Mouse (Mus musculus): ENCODE measurements around the gene Ksr2.
"Not testable (repeated sequence)": the region's sequence is repeated elsewhere in the genome, so short reads cannot be mapped to it uniquely, and the experiment has no call there.

Gene Ksr2

DNA sequence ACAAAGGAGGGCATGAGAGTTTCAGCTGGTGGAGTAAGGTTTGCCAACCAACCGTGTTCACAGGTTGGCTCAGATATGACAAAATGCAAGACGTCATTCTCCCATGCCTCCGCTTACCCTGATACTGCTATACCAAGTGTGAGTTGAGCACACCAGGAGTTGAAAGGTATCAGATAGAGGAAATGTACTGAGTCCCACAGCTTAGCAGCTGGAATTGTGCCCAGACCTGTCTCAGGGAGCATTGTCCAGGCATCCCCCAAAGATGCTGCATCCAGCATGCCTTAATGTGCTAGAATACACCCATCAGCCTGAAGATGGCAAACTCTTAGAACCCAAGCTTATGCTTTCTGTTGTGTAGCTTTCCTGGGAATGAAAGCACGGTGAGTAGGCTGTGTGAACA, 206.5 kb downstream of the Ksr2 start:
- no peak for DNase-seq (ENCODE audit: low read depth)

DNA sequence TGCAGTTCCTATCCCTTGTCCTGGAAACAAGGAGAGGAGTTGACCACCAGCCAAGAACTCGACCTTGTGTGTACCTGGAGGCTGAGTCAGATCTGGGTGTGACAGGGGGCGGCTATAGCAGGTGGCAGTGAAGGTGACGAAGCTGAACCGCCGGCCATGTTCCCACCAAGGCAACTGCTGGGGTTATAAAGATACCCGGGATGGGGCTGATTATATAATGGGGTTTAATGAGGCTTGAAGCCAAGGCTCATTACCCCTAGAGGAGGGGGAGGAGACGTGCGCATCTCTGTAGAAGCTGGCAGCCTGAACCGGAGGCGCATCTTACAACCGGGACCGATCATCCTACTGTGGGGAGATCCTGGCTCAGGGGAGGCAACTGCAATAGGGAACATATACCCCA, 208.4 kb downstream of the Ksr2 start:
- no peak for DNase-seq (ENCODE audit: low read depth)

DNA sequence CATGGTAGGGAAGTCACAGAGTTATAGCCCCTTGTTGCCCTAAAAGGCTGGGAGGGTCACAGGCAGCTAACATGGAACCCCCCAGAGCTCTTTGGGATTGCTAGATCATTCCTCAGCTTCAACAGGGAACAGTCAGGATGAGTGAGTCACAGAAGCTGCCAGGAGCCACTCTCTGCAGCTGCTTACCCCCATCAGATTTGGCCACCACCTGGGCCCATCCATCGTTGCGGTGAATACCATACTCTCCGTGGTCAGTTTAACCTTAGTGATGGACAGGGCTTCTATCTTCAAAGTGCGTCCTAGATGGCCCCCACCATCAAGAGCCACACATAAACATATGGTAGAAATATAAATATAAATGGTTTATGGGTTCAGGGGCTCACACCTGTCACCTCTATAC, 209.4 kb downstream of the Ksr2 start:
- not testable (repeated sequence) for DNase-seq (ENCODE audit: low read depth)

DNA sequence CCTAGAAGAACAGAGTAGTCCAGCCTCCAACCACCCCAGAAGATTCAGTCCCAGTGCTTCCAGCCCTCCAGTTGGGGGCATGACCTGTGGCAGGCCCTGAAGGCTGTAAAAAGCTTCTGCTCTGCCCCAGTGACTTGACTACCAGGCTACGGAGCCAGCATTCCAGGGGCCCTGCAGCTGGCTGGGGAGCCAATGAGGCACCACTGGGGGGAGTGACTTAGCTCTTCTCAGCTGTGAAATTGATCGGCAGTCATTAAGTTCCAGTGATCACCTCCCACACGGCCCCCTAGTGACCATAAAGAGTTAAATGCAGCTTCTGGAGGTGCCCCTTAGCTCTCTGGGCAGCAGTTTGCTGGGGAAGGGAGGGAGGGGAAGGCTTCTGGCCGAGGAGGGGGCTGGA, 213.1 kb downstream of the Ksr2 start:
- DNase-seq (ENCODE audit: low read depth), result no peak

DNA sequence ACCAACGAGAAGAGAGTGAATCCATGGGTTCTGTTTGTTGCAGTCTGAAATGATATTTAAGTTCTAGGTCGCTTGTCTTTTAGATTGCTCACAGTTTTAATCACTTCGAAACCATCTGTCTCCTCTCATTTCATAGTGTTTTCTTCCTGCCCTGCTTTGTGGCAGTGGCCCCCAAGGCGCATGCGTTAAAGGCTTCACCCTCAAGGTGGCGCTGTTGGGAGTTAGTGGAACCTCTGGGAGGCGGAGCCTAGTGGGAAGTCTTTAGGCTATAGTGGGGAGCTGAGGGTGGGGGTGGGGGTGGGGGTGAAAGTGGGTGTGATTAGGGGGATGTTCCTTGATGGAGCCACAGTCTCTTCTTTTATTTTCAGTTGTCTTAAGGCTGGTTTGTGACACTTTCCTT, 214.6 kb downstream of the Ksr2 start:
- peak; percentile 3 for DNase-seq (ENCODE audit: low read depth)

DNA sequence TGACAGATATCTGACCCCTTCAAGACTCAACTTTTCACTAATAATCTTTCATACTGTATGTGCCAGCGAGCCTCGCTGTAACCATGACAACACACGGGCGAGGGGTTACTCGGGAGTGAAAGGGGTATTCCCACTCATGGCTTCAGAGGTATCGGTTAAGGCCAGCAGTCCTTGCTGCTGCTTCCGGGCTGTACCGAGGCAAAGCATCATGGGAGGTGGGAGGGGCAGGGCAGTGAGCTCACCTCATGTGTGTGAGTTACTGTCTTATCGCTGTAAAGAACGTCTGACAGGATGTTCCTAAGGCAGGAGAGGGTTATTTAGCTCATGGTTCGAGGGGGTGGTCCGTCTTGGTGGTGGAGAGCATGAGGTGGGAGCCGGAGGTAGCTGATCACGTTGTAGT, 215.8 kb downstream of the Ksr2 start:
- no peak for DNase-seq (ENCODE audit: low read depth)

DNA sequence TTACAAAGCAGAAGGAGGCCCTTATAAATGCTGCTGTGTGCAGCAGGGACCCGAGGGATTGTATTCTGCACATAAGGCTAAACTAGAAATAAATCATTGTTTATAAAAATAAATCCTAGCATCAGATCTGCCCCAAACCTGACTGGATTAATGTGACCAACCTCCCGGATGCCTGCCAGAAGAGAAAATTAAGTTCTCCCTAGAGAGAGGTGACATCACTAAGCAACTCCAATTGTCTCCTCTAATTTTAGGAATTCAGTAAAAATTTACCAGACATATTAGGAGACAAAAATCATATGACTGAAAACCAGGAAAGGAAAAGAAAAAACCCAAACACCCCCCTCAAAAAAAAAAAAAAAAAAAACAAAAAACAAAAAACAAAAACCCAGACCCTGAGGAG, 221.4 kb downstream of the Ksr2 start:
- DNase-seq (ENCODE audit: low read depth), result no peak

DNA sequence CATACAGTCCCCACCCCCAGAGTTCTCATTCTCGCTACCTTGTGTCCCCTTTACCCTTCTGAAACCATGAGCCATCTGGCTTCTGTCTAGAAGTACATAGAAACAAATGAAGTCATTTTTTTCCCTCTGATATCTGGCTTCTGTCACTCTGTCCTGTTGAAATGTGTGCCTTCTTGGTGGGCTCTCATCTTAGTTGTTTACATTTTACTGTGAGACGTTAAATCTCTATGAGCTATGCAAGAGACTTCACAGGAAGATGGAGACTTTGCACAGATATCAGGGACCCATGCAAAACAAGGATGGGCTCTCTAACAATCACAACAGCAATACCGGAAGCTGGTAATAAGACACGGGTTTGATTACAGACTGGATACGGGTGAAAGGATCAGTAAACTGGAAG, 222.0 kb downstream of the Ksr2 start:
- DNase-seq (ENCODE audit: low read depth), result no peak

DNA sequence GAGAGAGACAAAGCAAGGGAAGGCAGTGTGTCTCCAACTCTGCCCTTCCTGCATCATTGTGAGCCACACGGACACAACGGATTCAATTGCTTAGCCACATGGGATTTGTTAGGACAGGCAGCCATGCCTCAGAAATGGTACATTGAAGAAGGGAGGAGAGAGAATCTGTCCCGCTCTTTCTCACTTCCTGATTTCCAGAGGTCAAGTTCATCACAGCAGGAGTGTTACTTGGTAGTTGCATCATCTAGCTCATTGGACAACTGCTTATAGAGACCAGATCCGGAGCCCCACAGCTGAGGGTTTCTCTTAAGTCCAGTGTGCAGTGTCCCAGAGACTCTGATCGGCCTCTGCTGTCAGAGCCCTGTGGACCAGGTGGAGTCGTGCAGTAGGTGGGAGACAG, 227.8 kb downstream of the Ksr2 start:
- no peak for DNase-seq (ENCODE audit: low read depth)

DNA sequence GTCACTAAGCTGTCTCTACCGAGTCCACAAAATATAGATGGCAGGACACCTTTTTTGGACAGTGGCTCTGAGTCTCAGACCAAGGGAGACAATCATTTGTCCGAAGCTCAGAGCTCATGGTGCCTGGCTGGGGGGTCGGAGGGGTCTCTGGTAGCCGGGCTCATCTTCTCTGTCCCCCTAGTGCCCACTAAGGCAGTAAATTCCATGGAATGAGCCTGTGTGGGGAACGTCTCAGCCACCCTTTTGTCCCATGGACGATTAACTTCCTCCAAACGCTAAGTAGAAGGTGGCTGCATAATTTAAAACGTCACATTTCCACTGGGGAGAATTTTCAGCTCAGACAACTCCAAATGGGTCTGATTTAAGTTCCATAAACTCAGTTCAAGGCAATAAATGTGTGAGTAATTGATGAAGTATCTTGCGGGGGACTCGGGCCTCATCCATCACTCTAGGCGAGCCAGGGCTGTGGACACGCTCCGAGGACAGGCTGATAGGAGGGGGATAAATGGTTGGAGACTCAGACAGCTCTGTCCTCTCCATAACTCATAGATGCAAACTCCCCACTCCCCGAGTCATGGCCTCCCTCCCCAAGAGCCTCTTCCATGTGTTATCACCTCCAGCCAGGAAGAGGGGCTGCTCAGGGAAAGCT, 237.6 kb downstream of the Ksr2 start:
- no peak for DNase-seq (ENCODE audit: low read depth)

DNA sequence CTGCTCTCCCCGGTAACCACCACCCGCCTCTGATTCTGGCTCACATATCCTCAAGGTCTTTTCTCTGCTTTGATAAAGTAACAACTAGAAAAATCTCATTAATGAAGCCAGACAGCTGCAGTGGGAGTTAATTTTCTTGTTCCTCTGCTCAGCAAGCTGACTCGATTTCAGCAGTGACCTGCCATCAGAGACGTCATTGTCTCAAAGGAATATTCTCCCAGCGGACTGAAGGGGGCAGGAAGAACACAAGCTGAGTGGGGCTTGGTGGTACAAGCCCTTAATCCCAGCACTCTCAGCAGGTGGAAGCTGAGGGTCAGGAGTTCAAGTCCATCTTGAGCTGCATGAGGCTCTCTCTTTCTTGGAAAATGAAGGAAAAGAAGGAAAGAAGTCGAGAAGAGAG, 244.8 kb downstream of the Ksr2 start:
- DNase-seq (ENCODE audit: low read depth), result no peak

DNA sequence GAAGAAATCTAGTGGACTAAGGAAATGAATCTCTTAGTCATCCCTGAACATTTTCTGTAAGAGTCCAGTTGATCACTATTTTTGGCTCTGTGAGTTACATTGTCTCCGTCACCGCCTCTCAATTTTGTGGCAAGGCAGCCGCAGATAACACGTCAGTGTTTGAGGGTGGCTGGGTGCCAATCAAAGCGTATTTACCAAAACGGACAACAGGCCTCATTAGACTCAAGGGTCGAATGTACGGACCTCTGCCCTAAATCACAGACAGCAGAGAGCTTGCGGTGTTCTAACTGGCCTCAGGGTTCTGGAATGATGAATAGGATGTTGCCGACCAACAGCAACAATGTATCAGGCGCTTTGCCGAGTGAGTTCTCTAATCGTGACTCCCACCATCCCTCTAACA, 245.8 kb downstream of the Ksr2 start:
- DNase-seq (ENCODE audit: low read depth), result no peak

DNA sequence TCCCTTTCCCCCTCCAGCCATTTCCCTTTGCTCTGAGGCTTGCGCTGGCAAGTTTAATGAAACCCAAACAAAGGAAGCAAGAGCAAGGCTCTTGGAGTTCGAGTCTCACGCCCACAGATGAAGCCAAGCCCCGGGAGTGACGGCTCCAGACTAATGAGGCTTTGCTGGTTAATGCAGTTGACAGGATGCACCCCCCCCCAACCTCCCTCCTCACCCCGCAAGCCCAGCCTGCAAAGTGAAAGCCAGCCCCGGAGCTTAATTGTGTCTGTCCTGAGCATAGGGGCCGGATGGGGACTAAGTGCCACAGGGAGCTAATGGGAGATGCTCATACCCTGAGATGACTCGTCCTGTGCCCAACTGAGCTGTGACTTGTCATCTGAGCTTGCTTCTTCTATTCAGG, 251.4 kb downstream of the Ksr2 start:
- DNase-seq (ENCODE audit: low read depth), result no peak

DNA sequence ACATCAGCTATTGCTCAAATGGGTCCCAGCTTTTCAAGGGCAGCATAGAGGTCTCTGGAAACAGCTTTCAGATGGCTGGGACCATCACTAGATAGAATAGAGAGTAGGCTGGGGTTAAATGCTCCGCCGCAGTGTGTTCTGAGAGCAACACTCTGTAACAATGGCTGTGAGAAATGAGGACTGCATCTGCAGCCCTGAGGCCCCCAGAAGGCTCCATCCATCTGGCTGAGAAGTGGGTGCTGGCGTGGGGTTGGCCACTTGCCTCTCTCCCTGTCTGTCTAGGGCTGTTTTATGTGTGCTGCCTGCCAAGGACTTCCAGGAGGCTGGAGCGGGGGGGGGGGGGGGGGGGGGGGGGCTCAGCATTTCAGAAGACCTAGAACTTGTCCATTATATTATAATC, 253.5 kb downstream of the Ksr2 start:
- DNase-seq (ENCODE audit: low read depth), result no peak

DNA sequence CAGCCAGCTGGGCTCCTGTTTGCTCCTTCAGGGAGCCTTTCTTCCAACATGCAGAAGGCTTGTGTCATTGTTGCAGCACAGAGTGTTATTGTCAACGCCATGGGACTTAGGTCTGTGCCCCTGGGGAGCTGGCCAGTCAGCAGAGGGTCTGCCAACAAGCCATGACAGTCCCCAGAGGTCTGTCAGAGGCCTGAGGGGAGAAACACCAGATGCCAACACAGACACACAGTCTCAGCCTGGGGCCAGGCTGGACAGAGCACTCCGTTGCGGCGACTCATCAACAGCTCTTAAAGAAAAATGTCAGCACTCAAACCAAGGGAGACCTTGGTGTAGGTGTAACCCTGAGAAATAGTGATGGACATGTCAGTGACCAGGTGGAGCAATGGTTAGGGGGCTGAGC, 255.5 kb downstream of the Ksr2 start:
- no peak for DNase-seq (ENCODE audit: low read depth)

DNA sequence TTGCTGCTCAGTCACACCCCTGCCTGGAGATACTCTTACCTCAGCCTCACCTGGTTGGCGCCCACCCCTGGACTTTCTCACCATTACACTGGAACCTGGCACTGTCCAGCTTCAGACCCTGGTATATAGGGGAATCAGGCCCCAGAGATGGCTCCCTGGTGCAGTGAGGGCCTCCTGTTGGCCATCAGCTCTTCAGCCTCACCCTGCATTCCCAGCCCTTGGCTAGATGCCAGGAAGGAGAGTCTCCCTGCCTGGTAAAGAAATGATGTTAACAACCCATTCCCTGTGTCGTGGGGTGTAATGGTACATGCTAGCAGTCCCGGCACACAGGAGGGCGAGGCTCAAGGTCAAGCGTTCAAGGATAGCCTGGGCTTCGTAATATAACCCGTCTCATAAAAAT, 256.0 kb downstream of the Ksr2 start:
- DNase-seq (ENCODE audit: low read depth), result no peak

DNA sequence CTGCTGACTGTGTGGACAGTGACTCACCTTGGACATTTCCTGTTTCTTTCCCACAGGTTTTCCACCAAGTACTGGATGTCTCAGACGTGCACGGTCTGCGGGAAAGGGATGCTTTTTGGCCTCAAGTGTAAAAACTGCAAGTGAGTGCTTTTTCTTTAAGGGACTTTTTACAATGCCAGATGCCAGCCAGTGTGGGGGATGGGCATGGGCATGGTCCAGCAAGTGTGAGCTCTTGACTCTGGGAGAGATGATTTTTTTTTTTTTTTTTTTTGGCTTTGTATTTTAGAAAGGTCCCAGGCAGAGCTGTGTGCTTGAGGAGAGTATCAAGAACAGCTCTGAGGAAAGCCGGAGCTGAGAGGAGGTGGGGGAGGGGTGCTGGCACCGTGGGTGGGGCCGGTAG, 257.6 kb downstream of the Ksr2 start:
- no peak for DNase-seq (ENCODE audit: low read depth)

DNA sequence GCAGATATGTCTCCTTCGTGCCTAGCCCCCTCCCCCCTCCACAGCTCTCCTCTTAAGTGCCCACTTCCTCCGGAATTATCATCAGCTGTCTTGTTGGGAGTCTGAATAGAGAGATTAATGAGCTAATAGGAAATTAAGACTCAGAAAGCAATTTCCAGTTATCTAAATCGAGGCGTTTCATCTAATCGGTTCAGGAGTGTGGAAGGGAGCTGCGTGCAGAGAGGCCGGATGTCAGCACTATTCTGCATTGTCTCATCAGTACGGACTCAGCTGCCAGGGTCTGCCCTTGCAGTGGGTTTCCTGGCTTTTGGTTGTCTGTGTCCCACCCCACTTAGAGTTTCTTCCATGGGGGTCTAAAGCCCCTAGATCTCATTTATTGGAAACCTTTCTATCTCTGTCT, 262.0 kb downstream of the Ksr2 start:
- no peak for DNase-seq (ENCODE audit: low read depth)

DNA sequence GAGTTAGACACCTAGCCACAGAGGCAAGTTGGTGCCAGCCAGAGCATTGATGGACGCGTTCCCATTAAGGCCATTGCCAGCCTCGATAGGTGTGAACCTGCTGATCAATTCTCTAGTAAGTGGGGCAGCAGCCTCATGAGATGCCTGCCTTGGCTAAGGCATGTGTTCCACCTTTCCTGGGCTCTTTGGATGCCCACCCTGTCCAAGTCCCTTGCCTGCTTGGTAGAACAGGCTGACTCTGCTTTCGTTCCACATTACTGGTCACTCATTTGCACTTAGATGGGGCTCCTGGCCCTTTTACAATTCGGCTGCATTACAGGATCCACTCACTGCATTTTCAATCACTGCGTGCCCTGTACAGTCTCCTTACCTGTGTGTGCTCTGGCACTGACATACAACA, 263.4 kb downstream of the Ksr2 start:
- no peak for DNase-seq (ENCODE audit: low read depth)

DNA sequence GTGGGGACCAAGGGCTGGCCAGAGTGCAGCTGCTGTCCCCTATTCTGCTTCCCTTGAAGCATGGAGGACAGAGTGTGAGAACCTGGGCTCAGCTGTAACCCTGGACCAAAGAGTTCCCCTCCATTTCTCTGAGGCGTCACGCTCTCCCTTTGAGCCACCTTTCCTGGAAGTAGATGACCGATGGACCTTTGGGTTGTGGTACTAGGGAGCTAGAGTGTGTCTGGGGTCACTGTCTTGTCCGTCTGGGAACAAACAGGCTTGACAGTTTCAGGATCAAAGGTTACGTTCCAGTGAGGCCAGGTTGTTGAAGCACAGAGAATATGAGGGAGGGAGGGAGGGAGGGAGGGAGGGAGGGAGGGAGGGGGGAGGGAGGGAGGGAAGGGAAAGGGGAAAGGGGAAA, 264.6 kb downstream of the Ksr2 start:
- DNase-seq (ENCODE audit: low read depth), result no peak

DNA sequence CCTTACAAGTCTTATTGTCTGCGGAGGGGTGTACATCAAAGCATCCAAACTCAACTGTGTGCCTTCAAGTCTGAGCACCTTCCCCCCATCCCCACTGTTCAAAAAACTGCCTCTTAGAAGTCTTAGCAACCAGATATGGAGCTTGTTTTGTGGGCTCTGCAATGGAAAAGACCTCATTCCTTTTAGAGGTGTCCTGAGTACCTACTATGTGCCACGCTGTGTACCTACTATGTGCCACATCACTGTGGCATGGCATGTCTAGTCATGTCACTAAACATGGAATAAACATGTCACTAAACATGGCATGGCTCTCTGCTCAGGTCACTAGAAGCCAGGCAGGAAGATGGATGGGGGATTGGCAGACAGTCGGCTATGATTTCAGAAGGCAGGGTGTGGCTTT, 268.4 kb downstream of the Ksr2 start:
- no peak for DNase-seq (ENCODE audit: low read depth)

DNA sequence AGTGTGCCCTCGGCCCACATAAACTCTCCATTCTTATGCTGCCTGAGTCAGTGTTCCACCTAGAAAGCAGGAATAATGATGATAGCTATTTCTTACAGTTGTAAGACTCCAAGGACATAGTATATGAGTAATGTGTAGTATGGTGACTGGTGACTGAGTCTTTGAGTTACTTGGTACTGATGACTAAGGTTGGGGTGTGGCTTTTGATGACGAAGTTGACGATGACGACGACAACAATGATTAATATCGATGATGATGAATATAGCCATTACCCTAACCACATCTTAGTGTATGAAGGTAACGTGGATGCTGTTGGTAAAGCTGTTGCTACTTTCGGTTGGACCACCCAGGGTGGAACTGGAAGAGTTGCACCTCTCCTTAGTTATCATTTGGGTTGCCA, 270.7 kb downstream of the Ksr2 start:
- DNase-seq (ENCODE audit: low read depth), result no peak

DNA sequence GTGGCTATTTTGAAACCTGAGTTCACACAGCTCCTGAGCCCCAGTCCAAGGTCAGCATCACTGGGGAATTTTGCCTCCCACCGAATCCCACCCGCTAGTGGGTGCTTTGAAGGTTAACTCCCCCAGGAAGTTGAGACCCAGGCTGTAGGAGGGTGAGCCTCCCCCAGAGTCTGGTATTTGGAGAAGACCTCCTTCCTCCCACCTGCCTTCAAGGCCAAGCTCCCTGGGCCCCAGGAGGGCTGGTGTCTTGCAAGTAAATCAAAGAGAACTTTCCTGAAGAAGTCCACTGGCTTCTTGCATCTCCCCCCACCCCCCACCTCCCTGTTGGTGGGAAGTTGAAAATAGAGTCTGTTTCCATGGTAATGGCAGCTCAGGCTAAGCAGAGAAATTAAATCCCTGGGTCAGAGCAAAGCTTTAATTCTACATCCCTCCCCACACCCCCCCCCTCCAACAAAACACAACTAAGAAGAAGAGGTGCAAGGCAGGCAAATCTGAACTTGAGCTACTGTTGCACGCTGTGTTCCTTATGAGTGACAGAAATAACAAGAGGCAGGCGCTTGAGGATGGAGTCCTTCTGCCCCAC, 274.1 kb downstream of the Ksr2 start:
- DNase-seq (ENCODE audit: low read depth), result no peak

DNA sequence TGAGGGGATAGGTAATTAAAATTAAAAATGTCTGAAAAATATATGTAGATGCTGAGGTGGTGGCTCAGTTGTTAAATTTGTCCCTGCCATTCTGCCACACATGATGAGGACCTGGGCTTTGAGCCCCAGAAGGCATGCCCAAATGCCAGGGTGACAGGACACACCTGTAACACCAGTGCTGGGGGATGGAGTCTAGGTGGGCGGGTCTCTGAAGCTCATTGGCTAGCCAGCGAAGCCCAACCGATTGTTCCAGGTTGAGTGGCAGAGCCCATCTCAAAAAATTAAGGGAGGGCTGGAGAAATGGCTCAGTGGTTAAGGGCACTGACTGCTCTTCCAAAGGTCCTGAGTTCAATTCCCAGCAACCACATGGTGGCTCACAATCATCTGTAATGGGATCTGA, 274.9 kb downstream of the Ksr2 start:
- DNase-seq (ENCODE audit: low read depth), result no peak

DNA sequence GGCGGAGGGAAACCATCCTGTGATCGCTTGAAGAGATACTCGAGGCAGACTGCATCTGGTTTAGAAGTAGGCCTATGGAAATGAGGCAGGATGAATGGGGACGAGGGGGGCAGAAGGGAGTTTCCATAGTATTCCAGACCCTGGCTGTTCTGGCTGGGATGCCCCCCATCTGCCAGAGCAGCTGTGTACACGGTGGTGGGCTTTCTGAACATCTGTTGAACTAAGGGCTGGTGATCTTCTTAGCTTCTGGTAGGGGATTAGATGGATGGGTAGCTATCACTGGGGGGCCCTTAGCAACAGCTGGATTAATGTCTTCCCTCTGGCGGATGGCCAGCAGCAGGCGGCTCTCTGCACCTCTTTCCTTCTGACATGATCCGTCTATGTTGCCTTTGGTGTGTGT, 276.0 kb downstream of the Ksr2 start:
- DNase-seq (ENCODE audit: low read depth), result no peak

All from naive thymus-derived CD4-positive, alpha-beta T cell, adult 2 months (primary cell).